Mouse (Mus musculus) intestine, embryonic 14.5 days (tissue): ENCODE measurements around the gene Ndc1. TPM values are rescaled to one million over a fixed set of nuclear protein-coding genes. Genes with fewer than 3 reads are reported as not detected.

Experiments used
- ATAC-seq: fragments of 200-750 bp; cut with Nextera tagmentation; replicated peaks from 2 replicates; pipeline ENCODE4 v1.8.0; 2017; ENCODE audit warnings: low read depth, moderate number of reproducible peaks, moderate TSS enrichment, moderate library complexity; ENCODE audit not compliant: low FRiP score, low TSS enrichment
- DNase-seq: peaks from one replicate; pipeline ENCODE4 v3.0.0-alpha.2; 2018; ENCODE audit warnings: low spot score
- H3K27ac ChIP-seq: fragments of 300-500 bp; sonication (generic); 2 replicates; pipeline ENCODE4 v1.5.1; 2014; ENCODE audit warnings: low read depth, mild to moderate bottlenecking, control low read depth
- H3K27me3 ChIP-seq: fragments of 300-500 bp; sonication (generic); replicated peaks from 2 replicates; pipeline ENCODE4 v1.6.1; 2014; ENCODE audit warnings: low read length, control low read depth; ENCODE audit not compliant: control insufficient read depth, insufficient read depth
- H3K36me3 ChIP-seq: fragments of 300-500 bp; sonication (generic); 2 replicates; pipeline ENCODE4 v1.6.1; 2014; ENCODE audit warnings: low read length, control low read depth; ENCODE audit not compliant: control insufficient read depth, insufficient read depth
- H3K4me1 ChIP-seq: fragments of 300-500 bp; sonication (generic); replicated peaks from 2 replicates; pipeline ENCODE4 v1.6.1; 2014; ENCODE audit warnings: low read length, control low read depth, mixed read lengths; ENCODE audit not compliant: control insufficient read depth, insufficient read depth
- H3K4me2 ChIP-seq: fragments of 300-500 bp; sonication (generic); 2 replicates; pipeline ENCODE4 v1.6.1; 2014; ENCODE audit warnings: low read length
- H3K4me3 ChIP-seq: fragments of 300-500 bp; sonication (generic); 2 replicates; pipeline ENCODE4 v1.5.1; 2014; ENCODE audit warnings: low read depth, low read length, control low read depth, mixed read lengths
- H3K9ac ChIP-seq: fragments of 300-500 bp; sonication (generic); 2 replicates; pipeline ENCODE4 v1.6.1; 2014; ENCODE audit warnings: mild to moderate bottlenecking, low read length
- H3K9me3 ChIP-seq: fragments of 300-500 bp; sonication (generic); 2 replicates; pipeline ENCODE4 v1.6.1; 2016; ENCODE audit warnings: low read length, control low read depth; ENCODE audit not compliant: control insufficient read depth
- WGBS: fragments of 180-500 bp; shearing (Covaris S2); extraction: QIAGEN DNeasy Blood & Tissue Kit; methylation state at CpG from one replicate; pipeline ENCODE4 v1.1.7; 2014; 5-methylcytosine and 5-hydroxymethylcytosine counted together
- polyA plus RNA-seq: library from polyadenylated mRNA; unstranded; fragments of >200 nt; fragmentation: Nextera tagmentation; extraction: Ambion mirVana; gene quantifications from 2 replicates; pipeline ENCODE4 v1.2.1, GENCODE M21; 2014

Ndc1 gene
- polyA plus RNA-seq, 1 experiment from 2014 or later: 41.2 TPM

DNA sequence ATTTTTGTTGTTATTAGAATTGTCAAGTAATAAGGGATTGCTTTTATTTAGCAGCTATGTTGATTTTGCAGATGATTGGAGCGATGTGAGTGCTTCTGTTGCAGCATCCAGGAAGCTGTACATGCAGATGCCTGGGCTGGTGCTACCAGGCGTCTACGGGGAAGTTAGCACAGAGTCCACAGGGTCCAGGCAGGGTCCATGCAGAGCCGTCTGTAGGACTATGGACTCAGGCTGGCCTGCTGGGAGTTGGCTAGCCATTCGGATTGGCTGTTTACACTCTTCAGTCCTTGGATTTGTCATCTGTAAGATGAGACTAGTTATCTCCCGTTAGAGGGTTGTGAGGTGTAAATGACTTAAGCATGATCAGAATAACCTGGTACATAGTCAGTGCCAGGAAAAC, 11.4 kb downstream of the Ndc1 start:
- H3K36me3 ChIP-seq: peaks cover 78% of the 10 kb centered on the region

DNA sequence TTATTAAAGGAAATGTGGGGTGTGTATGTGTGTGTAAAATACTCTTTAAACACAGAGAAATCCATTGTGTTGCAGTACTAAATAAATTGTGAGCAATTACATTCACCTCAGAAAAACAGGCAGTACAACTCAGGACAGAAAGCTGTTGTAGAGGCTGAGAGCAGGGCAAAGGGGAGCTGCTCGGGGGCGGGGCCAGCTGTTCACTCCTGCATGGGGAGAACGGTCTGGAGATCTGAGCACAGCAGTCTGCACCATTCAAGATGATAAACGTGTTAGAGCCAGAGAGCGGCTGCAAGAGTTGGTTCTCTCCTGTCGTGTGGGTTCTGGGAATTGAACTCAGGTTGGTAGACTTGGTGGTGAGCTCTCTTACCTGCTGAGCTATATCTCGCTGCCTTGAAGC, 13.3 kb downstream of the Ndc1 start:
- Histone ChIP-seq H3K27ac (no peak overlapping the region), H3K36me3 (peaks cover 76% of the 10 kb centered on the region), H3K9ac (no peak overlapping the region), H3K4me3 (no peak overlapping the region), H3K4me1 (no peaks in the 10 kb centered on the region), H3K9me3 (no peaks in the 10 kb centered on the region), H3K27me3 (no peaks in the 10 kb centered on the region), H3K4me2 (no peak overlapping the region)
- DNase-seq (no peak), ATAC-seq (no peak)
- WGBS: 76% methylated on average over 7 of the region's 7 CpGs

More for the DNA sequence above, 11.4 kb downstream of the Ndc1 start:
- ATAC-seq (no peak), DNase-seq (no peak)
- H3K27me3 ChIP-seq: no peaks in the 10 kb centered on the region
- H3K9ac ChIP-seq: no peak overlapping the region
- 85% methylated on average over 6 of the region's 6 CpGs for WGBS
- H3K4me3 ChIP-seq: no peak overlapping the region
- no peak overlapping the region for H3K27ac ChIP-seq
- no peak overlapping the region for H3K4me2 ChIP-seq
- H3K4me1 ChIP-seq: no peaks in the 10 kb centered on the region
- H3K9me3 ChIP-seq: no peaks in the 10 kb centered on the region

DNA sequence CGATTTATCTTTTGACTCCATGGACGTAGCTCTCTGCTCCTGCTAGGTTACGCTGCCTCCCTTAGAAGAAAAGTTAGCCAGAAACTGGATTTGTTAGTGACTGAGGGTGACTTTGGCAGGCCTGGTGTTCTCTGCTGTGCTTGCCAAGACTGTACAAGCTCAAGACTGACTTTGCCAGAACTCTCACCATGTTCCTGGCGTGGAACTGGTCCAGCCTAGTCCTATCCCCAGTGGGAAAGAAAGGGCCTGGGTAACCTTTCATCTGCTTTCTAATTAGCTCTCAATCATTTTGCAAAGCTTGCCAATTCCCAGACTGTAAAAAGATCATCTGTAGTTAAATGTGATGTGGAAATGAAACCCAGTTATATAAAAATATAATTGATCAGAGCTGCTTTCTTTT, 19.5 kb downstream of the Ndc1 start:
- 95% methylated on average over 4 of the region's 4 CpGs for WGBS
- no peak overlapping the region for H3K27ac ChIP-seq
- H3K4me3 ChIP-seq: no peak overlapping the region
- H3K36me3 ChIP-seq: peaks cover 91% of the 10 kb centered on the region
- H3K27me3 ChIP-seq: no peaks in the 10 kb centered on the region
- no peak overlapping the region for H3K9ac ChIP-seq
- ATAC-seq (no peak), DNase-seq (no peak)
- no peak overlapping the region for H3K4me2 ChIP-seq
- H3K9me3 ChIP-seq: no peaks in the 10 kb centered on the region
- no peaks in the 10 kb centered on the region for H3K4me1 ChIP-seq

DNA sequence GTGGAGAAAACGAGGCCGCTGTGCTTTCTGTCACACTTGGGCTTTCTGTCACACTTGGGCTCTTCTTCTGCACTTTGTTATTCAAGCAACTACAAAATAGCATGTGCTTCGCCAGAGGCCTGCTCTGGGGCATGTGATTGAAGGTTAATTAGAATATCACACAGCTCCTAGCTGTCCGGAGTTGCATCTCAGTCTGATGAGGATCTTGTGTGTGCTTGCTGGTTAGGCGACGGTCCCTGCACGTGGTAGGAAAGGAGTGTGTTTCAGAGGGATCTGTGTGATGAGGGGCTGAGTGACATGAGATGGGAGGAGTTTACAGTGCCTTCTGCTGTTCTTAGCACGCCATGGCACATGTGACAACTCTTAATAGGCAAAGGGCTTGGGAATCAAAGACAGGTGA, 19.9 kb downstream of the Ndc1 start:
- H3K27me3 ChIP-seq: no peaks in the 10 kb centered on the region
- DNase-seq (no peak), ATAC-seq (no peak)
- H3K4me2 ChIP-seq: no peak overlapping the region
- no peak overlapping the region for H3K9ac ChIP-seq
- 95% methylated on average over 8 of the region's 8 CpGs for WGBS
- no peaks in the 10 kb centered on the region for H3K4me1 ChIP-seq
- H3K9me3 ChIP-seq: no peaks in the 10 kb centered on the region
- H3K36me3 ChIP-seq: peaks cover 91% of the 10 kb centered on the region
- no peak overlapping the region for H3K27ac ChIP-seq
- H3K4me3 ChIP-seq: no peak overlapping the region

DNA sequence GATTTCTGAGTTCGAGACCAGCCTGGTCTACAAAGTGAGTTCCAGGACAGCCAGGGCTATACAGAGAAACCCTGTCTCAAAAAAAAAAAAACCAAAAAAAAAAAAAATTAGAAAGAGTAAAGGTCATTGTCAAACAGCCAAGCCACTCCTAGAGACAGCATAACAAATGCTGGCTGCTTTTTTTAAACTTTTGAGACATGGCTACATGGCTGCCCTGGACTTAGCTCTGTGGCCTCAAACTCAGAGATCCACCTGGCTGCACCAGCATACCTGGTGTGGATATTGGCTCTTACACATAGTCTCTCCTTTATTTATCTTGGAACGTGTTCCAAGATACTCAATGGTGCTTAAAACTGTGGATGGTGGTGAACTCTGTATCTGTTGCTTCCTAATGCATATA, 20.7 kb downstream of the Ndc1 start:
- no peaks in the 10 kb centered on the region for H3K27me3 ChIP-seq
- DNase-seq: no peak
- peaks cover 91% of the 10 kb centered on the region for H3K36me3 ChIP-seq
- 96% methylated on average over 2 of the region's 2 CpGs for WGBS
- no peak overlapping the region for H3K4me2 ChIP-seq
- no peak overlapping the region for H3K9ac ChIP-seq
- no peaks in the 10 kb centered on the region for H3K4me1 ChIP-seq
- H3K4me3 ChIP-seq: no peak overlapping the region
- no peak for ATAC-seq
- H3K27ac ChIP-seq: no peak overlapping the region
- H3K9me3 ChIP-seq: no peaks in the 10 kb centered on the region

DNA sequence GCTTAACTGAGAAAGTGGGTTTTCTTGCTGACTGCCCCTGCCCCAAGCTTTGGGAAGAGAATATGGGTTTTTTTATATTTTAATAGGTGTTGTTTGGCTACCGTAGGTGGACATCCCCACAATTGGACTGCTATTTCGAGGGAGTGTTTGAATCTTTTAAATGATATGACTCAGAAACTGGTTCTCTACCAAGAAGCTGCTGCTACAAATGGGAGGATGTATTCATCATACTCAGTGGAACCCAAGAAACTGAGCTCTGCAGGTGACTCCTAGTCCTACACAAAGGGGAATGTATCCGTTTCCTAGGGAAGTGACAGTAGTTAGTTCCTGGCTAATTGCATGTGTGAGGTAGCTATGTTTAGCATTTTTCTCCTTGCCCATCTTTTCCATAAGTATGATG, 21.8 kb downstream of the Ndc1 start:
- Histone ChIP-seq H3K36me3 (peaks cover 95% of the 10 kb centered on the region), H3K4me1 (no peaks in the 10 kb centered on the region), H3K9me3 (no peaks in the 10 kb centered on the region), H3K9ac (no peak overlapping the region), H3K4me2 (no peak overlapping the region), H3K4me3 (no peak overlapping the region), H3K27ac (no peak overlapping the region), H3K27me3 (no peaks in the 10 kb centered on the region)
- ATAC-seq: no peak
- 95% methylated on average over 3 of the region's 3 CpGs for WGBS
- no peak for DNase-seq

DNA sequence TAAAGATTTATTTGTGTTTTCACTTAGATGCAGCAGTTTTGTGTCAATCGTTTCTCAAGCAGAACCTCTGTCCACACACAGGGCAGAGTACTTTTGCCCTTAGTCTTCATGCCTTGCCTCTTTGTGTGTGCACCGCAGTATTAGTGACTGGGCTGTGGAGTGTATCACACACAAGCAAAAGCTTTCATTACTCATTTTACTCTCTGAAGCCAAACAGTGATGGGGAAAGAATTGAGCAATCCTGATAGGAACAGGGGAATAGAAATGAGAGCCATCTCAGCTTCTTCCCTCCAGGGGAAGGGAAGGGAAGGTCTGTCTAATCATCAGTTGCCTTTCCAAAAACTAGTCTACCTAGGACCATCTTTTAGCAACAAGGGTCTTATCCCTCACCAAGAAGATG, 26.2 kb downstream of the Ndc1 start:
- ATAC-seq (no peak), DNase-seq (no peak)
- Histone ChIP-seq H3K4me3 (no peak overlapping the region), H3K27me3 (no peaks in the 10 kb centered on the region), H3K4me1 (no peaks in the 10 kb centered on the region), H3K9ac (no peak overlapping the region), H3K36me3 (peaks cover 89% of the 10 kb centered on the region), H3K27ac (no peak overlapping the region), H3K4me2 (no peak overlapping the region), H3K9me3 (no peaks in the 10 kb centered on the region)
- WGBS: 92% methylated on average over 2 of the region's 2 CpGs

DNA sequence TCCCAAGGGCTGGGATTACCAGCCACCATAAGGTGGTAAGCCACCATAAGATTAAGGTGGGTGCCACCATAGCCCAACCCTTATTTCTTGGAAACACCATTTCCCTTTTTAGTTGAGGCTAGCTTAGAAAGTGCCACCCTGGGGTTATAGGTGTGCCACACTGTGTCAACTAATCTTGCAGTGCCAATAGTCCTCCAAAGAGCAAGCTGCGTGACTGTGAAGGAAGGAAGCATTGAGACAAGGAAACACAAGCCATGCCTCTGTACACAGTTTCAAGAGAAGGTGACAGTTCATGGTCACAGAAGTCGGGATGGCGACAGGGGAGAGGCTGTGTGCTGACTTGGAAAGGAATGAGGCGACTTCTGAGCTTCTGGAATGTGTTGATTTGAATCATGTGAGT, 52.6 kb downstream of the Ndc1 start:
- no peak overlapping the region for H3K9ac ChIP-seq
- H3K27me3 ChIP-seq: 0 out of 2 replicates have a peak, but pooled peaks cover 3% of the 10 kb centered on the region
- ATAC-seq (no peak), DNase-seq (no peak)
- no peak overlapping the region for H3K27ac ChIP-seq
- peaks cover 3% of the 10 kb centered on the region; the same call in 1 of the 2 replicates for H3K4me1 ChIP-seq
- 84% methylated on average over 4 of the region's 4 CpGs for WGBS
- H3K36me3 ChIP-seq: peaks cover 18% of the 10 kb centered on the region
- H3K4me2 ChIP-seq: no peak overlapping the region
- no peak overlapping the region for H3K4me3 ChIP-seq
- no peaks in the 10 kb centered on the region for H3K9me3 ChIP-seq

DNA sequence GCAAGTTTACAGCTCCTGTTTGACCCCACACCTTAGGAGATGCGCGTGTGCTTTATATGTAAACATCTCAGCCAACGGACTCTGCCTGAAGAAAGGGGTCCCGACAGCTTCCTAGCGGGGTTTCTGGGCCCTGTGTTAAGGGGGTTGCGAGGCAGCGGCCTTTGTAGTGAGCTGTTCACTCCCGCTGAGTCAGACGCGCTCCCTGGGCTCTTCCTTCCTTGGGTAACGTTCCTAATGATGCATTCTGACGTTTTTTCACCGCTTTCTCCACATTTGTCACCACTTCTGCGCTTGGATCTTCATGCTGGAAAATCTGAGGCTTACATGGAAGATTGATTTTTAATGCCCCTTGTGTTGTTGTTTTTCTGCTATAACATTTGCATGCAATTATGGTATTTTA, 54.1 kb downstream of the Ndc1 start:
- Histone ChIP-seq H3K27ac (no peak overlapping the region), H3K36me3 (peaks cover 10% of the 10 kb centered on the region), H3K4me2 (peak overlapping the region; percentile 35), H3K9me3 (no peaks in the 10 kb centered on the region), H3K27me3 (0 out of 2 replicates have a peak, but pooled peaks cover 3% of the 10 kb centered on the region), H3K9ac (no peak overlapping the region; the same call in 1 of the 2 replicates), H3K4me1 (peaks cover 3% of the 10 kb centered on the region; the same call in 1 of the 2 replicates), H3K4me3 (no peak overlapping the region)
- ATAC-seq: no peak
- DNase-seq: no peak
- 7% methylated on average over 14 of the region's 14 CpGs for WGBS
